In genomic region chr8:120181274-120181673, GRCm38 (mm10) we compare ENCODE assay signal across 19 mouse cellular contexts. TPM values are rescaled to one million over a fixed set of nuclear protein-coding genes. Genes with fewer than 3 reads are reported as not detected.
"Had no signal": no experiment of that assay in that cellular context is flagged by ENCODE, and none has a peak within 500 bp of the region (broad histone marks: within the 10 kb centered on the region; RNA-seq: fewer than 3 reads in every experiment).

No protein-coding gene starts in this region.

- H3K27me3 ChIP-seq: neural tube, embryonic 13.5 days; neural tube, embryonic 15.5 days had no signal

- DNase-seq: lung, adult 18-20 months; lung, postnatal 4 days; right cerebral cortex, adult 18-20 months; right cerebral cortex, postnatal 25 days; right cerebral cortex, postnatal 4 days; spleen, adult 18-20 months; thymus, adult 18-20 months; thymus, postnatal 14 days; thymus, postnatal 36 days had no signal

- ATAC-seq: midbrain, embryonic 13.5 days; midbrain, embryonic 16.5 days had no signal

- H3K4me3 ChIP-seq: midbrain, embryonic 13.5 days; myocyte; neural tube, embryonic 13.5 days; neural tube, embryonic 15.5 days had no signal

- H3K27ac ChIP-seq: midbrain, embryonic 13.5 days; neural tube, embryonic 15.5 days had no signal

- H3K36me3 ChIP-seq: midbrain, embryonic 13.5 days; neural tube, embryonic 13.5 days; neural tube, embryonic 15.5 days had no signal

- H3K9ac ChIP-seq: lung, embryonic 14.5 days; midbrain, embryonic 13.5 days; neural tube, embryonic 13.5 days; neural tube, embryonic 15.5 days had no signal

- H3K4me2 ChIP-seq: lung, embryonic 14.5 days; midbrain, embryonic 11.5 days; midbrain, embryonic 13.5 days; neural tube, embryonic 13.5 days; neural tube, embryonic 15.5 days had no signal

- H3K9me3 ChIP-seq: midbrain, embryonic 13.5 days; neural tube, embryonic 13.5 days; neural tube, embryonic 15.5 days had no signal

RNA-seq across cellular contexts. Expression of gene Fam92b, which starts 4.0 kb away (rescaled TPM):
- total RNA-seq: megakaryocyte, adult 5-6 weeks; megakaryocyte-erythroid progenitor cell, adult 5-6 weeks had no signal
- polyA plus RNA-seq: lung, embryonic 14.5 days; myocyte; small intestine, adult 2 months had no signal
